Mouse (Mus musculus): ENCODE results near the gene Hdac5. TPM values are rescaled to one million over a fixed set of nuclear protein-coding genes. Genes with fewer than 3 reads are reported as not detected.
A peak's percentile ranks its signal among the peaks of the same experiment; 100 is the strongest.

The Hdac5 gene
- total and polyA plus RNA-seq, 3 experiments, result 24.4 to 42.8 (median 30.7) TPM

DNA sequence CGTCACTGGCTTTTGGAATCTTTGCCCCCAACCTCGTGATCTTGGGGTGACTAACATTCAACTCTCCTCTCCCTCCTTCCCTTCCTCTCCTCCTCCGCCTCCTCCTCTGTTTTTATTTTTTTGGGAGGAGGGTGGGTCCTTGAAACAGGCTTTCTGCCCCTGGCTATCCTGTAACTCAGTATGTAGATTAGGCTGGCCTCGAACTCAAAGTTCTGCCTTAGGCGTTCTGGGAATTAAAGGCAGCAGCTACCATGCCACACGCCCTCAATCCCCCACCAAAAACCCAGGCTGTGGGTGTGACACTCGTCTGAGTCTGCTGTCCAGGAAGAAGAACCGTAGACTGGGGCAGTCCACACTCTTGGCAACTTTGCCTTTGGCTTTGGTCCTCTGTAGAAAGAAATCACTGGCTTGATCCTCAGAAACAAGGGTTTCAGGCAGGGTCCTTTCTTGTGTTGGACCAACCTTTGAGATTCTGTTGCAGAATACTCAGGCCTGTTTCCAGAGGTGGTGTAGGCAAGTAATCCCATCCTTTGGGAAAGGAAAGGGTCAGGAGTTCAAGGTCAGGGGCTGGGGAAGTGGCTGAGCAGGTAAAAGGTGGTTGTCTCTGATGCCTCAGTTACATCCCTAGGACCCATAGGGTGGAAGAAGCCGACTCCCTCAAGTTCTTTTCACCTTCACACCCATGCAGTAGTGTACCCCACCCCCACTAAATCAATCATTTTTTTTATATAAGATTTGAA, 19.6 kb upstream of the Hdac5 start:
- H3K27me3 ChIP-seq (ENCODE audit: insufficient read depth, low read length), result peaks cover 11% of the 10 kb centered on the region
- peak overlapping the region; percentile 88 for H3K4me3 ChIP-seq (ENCODE audit: low read depth, low read length)
- ATAC-seq (ENCODE audit: extremely low read depth, insufficient number of reproducible peaks, low FRiP score, poor library complexity, severe bottlenecking) (no peak), DNase-seq (ENCODE audit: low spot score) (no peak)
- TF ChIP-seq GATA1 (IDR thresholded peaks at IDR 0.05; ENCODE audit: borderline replicate concordance, low read length) (no peak), TAL1 (conservative IDR thresholded peaks at IDR 0.05; ENCODE audit: low read depth, low read length) (no peak), POLR2AphosphoS5 (IDR thresholded peaks at IDR 0.05; ENCODE audit: insufficient replicate concordance, low read depth, low read length) (no peak), GATA2 (IDR thresholded peaks at IDR 0.05; ENCODE audit: borderline replicate concordance, low read depth, low read length) (no peak), CTCF (IDR thresholded peaks at IDR 0.05; ENCODE audit: low read depth, low read length) (no peak)
- H3K9me3 ChIP-seq (replicated peaks), result no peaks in the 10 kb centered on the region
- peaks cover 29% of the 10 kb centered on the region for H3K4me1 ChIP-seq (ENCODE audit: insufficient read depth, low read depth, low read length)
- peaks cover 39% of the 10 kb centered on the region for H3K36me3 ChIP-seq (replicated peaks)

DNA sequence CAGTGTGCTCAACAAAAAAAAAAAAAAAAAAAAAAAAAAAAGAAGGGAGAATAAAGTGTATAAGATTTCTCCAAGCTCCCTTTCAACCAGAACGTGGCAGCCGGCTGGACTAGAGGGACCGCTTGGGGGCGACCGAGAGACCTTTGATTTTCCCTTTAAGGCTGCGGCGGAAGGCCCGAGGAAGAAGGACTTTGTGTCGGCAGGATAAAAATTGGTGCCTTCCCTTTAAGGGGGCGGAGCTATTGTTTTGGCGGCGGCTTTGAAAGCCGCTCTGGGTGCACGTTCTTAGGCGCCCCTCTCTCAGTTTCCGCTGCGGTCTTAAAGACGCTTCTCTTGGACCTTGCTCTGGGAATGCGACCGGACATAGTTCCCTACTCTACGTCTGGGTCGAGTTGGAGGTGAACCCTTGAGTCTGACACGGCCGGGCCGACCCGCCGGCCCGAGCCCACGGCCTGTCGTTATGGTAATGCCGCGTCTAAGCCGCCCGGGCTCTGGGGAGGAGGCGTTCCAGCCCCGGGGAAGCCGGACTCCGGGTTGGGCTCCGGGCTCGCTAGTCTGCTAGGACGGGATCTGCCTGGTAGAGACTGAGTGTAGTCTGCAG, 18.8 kb upstream of the Hdac5 start, which contains the start of gene BC030867:
Gene BC030867, plus strand, starts transcription at position 253 of the 601 bp plus-strand sequence.
- TF ChIP-seq POLR2AphosphoS5 (IDR thresholded peaks at IDR 0.05; ENCODE audit: insufficient replicate concordance, low read depth, low read length) (no peak), CTCF (IDR thresholded peaks at IDR 0.05; ENCODE audit: low read depth, low read length) (0 out of 2 replicates have a peak, but pooled peaks have one; percentile 23), GATA1 (IDR thresholded peaks at IDR 0.05; ENCODE audit: borderline replicate concordance, low read length) (no peak), TAL1 (conservative IDR thresholded peaks at IDR 0.05; ENCODE audit: low read depth, low read length) (no peak), GATA2 (IDR thresholded peaks at IDR 0.05; ENCODE audit: borderline replicate concordance, low read depth, low read length) (no peak)
- peak; percentile 68 for ATAC-seq (ENCODE audit: extremely low read depth, insufficient number of reproducible peaks, low FRiP score, poor library complexity, severe bottlenecking)
- no peaks in the 10 kb centered on the region for H3K9me3 ChIP-seq (replicated peaks)
- H3K36me3 ChIP-seq (replicated peaks), result peaks cover 31% of the 10 kb centered on the region
- H3K27me3 ChIP-seq (ENCODE audit: insufficient read depth, low read length), result peaks cover 13% of the 10 kb centered on the region
- peak; percentile 81 for DNase-seq (ENCODE audit: low spot score)
- H3K4me3 ChIP-seq (ENCODE audit: low read depth, low read length), result peak within 1 kb of the TSS; percentile 88
- peaks cover 34% of the 10 kb centered on the region for H3K4me1 ChIP-seq (ENCODE audit: insufficient read depth, low read depth, low read length)

DNA sequence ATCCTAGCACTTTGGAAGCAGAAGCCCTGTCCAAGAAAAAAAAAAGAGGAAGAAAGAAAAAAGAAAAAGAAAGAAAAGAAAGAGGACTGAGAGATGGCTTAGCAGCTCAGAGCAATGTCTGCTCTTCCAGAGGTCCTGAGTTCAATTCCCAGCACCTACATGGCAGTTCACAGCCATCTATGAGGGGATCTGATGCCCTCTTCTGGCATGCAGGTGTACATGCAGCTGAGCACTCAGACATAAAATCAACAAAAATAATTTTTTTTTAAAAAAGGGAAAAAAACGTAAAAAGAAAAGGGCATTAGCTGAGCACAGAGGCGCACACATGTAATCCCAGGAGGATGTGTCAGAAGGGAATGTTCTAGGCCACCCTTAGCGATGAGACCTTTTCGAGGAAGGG, 16.9 kb upstream of the Hdac5 start:
- DNase-seq (ENCODE audit: low spot score), result no peak
- no peak for TF ChIP-seq POLR2AphosphoS5 (IDR thresholded peaks at IDR 0.05; ENCODE audit: insufficient replicate concordance, low read depth, low read length)
- TF ChIP-seq CTCF (IDR thresholded peaks at IDR 0.05; ENCODE audit: low read depth, low read length), result peak; percentile 5; the same call in 1 of the 2 replicates
- no peak for TF ChIP-seq GATA2 (IDR thresholded peaks at IDR 0.05; ENCODE audit: borderline replicate concordance, low read depth, low read length)
- no peak for TF ChIP-seq TAL1 (conservative IDR thresholded peaks at IDR 0.05; ENCODE audit: low read depth, low read length)
- no peak for TF ChIP-seq GATA1 (IDR thresholded peaks at IDR 0.05; ENCODE audit: borderline replicate concordance, low read length)

DNA sequence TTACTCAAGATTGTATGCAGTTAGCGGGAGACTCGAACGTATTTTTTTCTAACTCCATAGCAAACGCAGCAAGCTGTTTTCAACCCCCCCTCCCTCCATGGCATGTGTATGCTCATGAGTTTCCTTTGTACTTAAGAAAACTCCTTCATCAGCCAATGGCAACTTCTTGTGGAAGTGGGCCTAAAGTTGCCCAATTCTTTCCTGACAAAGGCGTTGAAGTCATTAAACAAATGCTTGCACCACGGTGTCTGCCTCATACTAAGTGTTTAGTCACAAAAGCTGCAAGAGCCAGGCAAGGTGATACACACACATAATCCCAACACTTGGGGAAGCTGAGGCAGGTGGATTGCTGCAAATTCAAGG, 16.3 kb upstream of the Hdac5 start:
- Histone ChIP-seq H3K27me3 (ENCODE audit: insufficient read depth, low read length) (peaks cover 20% of the 10 kb centered on the region), H3K36me3 (replicated peaks) (peaks cover 10% of the 10 kb centered on the region), H3K4me3 (ENCODE audit: low read depth, low read length) (no peak overlapping the region), H3K4me1 (ENCODE audit: insufficient read depth, low read depth, low read length) (peaks cover 34% of the 10 kb centered on the region), H3K9me3 (replicated peaks) (no peaks in the 10 kb centered on the region)
- no peak for TF ChIP-seq CTCF (IDR thresholded peaks at IDR 0.05; ENCODE audit: low read depth, low read length)
- TF ChIP-seq GATA1 (IDR thresholded peaks at IDR 0.05; ENCODE audit: borderline replicate concordance, low read length), result no peak
- TF ChIP-seq TAL1 (conservative IDR thresholded peaks at IDR 0.05; ENCODE audit: low read depth, low read length), result no peak
- no peak for TF ChIP-seq GATA2 (IDR thresholded peaks at IDR 0.05; ENCODE audit: borderline replicate concordance, low read depth, low read length)
- no peak for TF ChIP-seq POLR2AphosphoS5 (IDR thresholded peaks at IDR 0.05; ENCODE audit: insufficient replicate concordance, low read depth, low read length)
- DNase-seq (ENCODE audit: low spot score) (no peak), ATAC-seq (ENCODE audit: extremely low read depth, insufficient number of reproducible peaks, low FRiP score, poor library complexity, severe bottlenecking) (no peak)

More for the DNA sequence above, 16.9 kb upstream of the Hdac5 start:
- no peak overlapping the region for H3K4me3 ChIP-seq (ENCODE audit: low read depth, low read length)
- peaks cover 34% of the 10 kb centered on the region for H3K4me1 ChIP-seq (ENCODE audit: insufficient read depth, low read depth, low read length)
- H3K9me3 ChIP-seq (replicated peaks), result no peaks in the 10 kb centered on the region
- peaks cover 14% of the 10 kb centered on the region for H3K27me3 ChIP-seq (ENCODE audit: insufficient read depth, low read length)
- ATAC-seq (ENCODE audit: extremely low read depth, insufficient number of reproducible peaks, low FRiP score, poor library complexity, severe bottlenecking), result no peak
- H3K36me3 ChIP-seq (replicated peaks), result peaks cover 16% of the 10 kb centered on the region

DNA sequence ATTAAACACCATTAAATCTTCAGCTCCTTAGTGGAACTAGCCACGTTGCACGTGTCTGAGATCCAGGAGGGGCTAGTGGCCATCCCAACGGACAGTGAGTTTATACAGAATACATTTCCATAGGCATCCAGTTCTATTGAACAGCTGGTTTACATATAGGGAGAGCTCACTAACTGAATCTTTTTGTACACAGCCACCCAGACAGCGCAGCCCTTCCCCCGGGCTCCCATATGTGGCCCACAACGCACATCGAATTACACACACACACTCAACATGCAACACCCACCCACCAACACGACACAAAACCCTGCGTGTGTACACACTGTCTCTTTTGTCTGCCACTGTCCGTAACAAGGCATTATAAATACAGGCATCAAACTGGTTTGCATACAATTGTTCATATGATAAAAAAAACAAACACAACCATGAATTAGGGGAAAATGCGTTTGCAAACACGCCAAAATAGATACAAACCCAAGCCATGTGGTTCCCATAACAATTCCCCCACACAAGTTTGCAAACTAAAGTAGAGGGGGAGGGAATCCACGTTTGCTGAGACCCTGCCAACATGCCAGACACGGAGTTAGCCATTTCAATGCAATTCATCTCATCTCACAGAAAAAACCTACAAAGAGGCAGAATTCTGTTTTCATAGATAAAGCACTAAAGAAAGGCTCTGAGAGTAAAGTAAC, 15.8 kb upstream of the Hdac5 start:
- no peak for TF ChIP-seq TAL1 (conservative IDR thresholded peaks at IDR 0.05; ENCODE audit: low read depth, low read length)
- no peak for TF ChIP-seq CTCF (IDR thresholded peaks at IDR 0.05; ENCODE audit: low read depth, low read length)
- TF ChIP-seq GATA2 (IDR thresholded peaks at IDR 0.05; ENCODE audit: borderline replicate concordance, low read depth, low read length), result no peak
- no peak for TF ChIP-seq POLR2AphosphoS5 (IDR thresholded peaks at IDR 0.05; ENCODE audit: insufficient replicate concordance, low read depth, low read length)
- TF ChIP-seq GATA1 (IDR thresholded peaks at IDR 0.05; ENCODE audit: borderline replicate concordance, low read length), result no peak
- H3K36me3 ChIP-seq (replicated peaks), result peaks cover 5% of the 10 kb centered on the region
- no peaks in the 10 kb centered on the region for H3K9me3 ChIP-seq (replicated peaks)
- ATAC-seq (ENCODE audit: extremely low read depth, insufficient number of reproducible peaks, low FRiP score, poor library complexity, severe bottlenecking), result no peak
- peaks cover 23% of the 10 kb centered on the region for H3K27me3 ChIP-seq (ENCODE audit: insufficient read depth, low read length)
- H3K4me1 ChIP-seq (ENCODE audit: insufficient read depth, low read depth, low read length), result peaks cover 32% of the 10 kb centered on the region
- no peak overlapping the region; the same call in 1 of the 2 replicates for H3K4me3 ChIP-seq (ENCODE audit: low read depth, low read length)
- DNase-seq (ENCODE audit: low spot score), result no peak

Measured in G1E (cell line).